Mouse (Mus musculus) CH12.LX (cell line): ENCODE data around the gene Tfdp2.

Experiments used
- BHLHE40 ChIP-seq: IDR thresholded peaks from 2 replicates; pipeline ENCODE4 v1.6.1; 2011; ENCODE audit warnings: mild to moderate bottlenecking, low read depth, low read length, improper control_type of control experiment
- CTCF ChIP-seq, 2 experiments: IDR thresholded peaks in 1 of 2; conservative IDR thresholded peaks in 1 of 2; 2 replicates each; pipeline ENCODE4 v1.5.1; 2011 to 2012; ENCODE audit warnings: low read depth in 2 of 2, low read length in 2 of 2, improper control_type of control experiment in 1 of 2, inconsistent platforms in 1 of 2, mild to moderate bottlenecking in 1 of 2, moderate library complexity in 1 of 2
- E2F4 ChIP-seq: IDR thresholded peaks from 2 replicates; pipeline ENCODE4 v1.6.1; 2011; ENCODE audit warnings: low read depth, low read length, improper control_type of control experiment; ENCODE audit not compliant: insufficient replicate concordance
- ELF1 ChIP-seq: IDR thresholded peaks from 2 replicates; pipeline ENCODE4 v1.6.1; 2014; ENCODE audit warnings: low read depth, mild to moderate bottlenecking, inconsistent platforms, low read length, improper control_type of control experiment
- EP300 ChIP-seq: IDR thresholded peaks from 2 replicates; pipeline ENCODE4 v1.6.1; 2011; ENCODE audit warnings: low read length, improper control_type of control experiment
- HCFC1 ChIP-seq: IDR thresholded peaks from 2 replicates; pipeline ENCODE4 v1.6.1; 2012; ENCODE audit warnings: low read depth, mild to moderate bottlenecking, inconsistent platforms, low read length, improper control_type of control experiment
- MAX ChIP-seq: IDR thresholded peaks from 2 replicates; pipeline ENCODE4 v1.6.1; 2011; ENCODE audit warnings: low read length, improper control_type of control experiment
- MXI1 ChIP-seq: IDR thresholded peaks from 2 replicates; pipeline ENCODE4 v1.6.1; 2011; ENCODE audit warnings: mild to moderate bottlenecking, low read depth, low read length, improper control_type of control experiment
- NRF1 ChIP-seq: IDR thresholded peaks from 2 replicates; pipeline ENCODE4 v1.6.1; 2014; ENCODE audit warnings: low read depth, mild to moderate bottlenecking, inconsistent platforms, low read length, improper control_type of control experiment, moderate library complexity
- POLR2A ChIP-seq: IDR thresholded peaks from 2 replicates; pipeline ENCODE4 v1.6.1; 2011; ENCODE audit warnings: low read depth, mild to moderate bottlenecking, improper control_type of control experiment, low read length
- TBP ChIP-seq: conservative IDR thresholded peaks from 2 replicates; pipeline ENCODE4 v1.6.1; 2011; ENCODE audit warnings: low read depth, low read length, improper control_type of control experiment
- UBTF ChIP-seq: IDR thresholded peaks from 2 replicates; pipeline ENCODE4 v1.6.1; 2012; ENCODE audit warnings: low read depth, mild to moderate bottlenecking, inconsistent platforms, low read length, improper control_type of control experiment, moderate library complexity

DNA sequence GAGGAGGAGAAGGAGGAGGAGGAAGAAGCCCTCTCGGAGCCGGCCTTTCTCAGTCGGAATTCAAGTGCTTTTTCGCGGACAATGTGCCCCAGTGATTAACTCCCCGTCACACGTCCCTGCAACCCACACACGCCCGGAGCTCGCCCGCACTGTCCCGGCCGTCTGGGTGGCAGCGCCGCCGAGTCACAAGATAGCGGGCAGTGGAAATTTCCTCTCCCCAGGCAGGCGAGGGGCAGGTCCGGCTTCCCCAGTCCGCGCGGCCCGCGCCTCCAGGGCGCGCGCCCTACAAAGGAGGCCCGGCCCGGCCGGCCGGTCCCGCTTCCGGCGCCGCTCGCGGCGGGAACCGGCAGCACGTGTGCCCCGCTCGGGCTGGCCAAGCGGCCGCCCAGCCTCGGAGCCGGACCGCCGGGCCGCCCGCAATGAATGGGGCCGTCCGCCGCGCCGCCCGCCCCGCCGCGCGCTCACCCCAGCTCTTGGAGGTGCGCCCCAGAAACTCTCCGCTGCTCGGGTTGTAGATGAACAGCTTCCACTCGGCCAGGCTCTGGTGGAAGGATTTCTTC lies 167.6 kb downstream of the Tfdp2 start:
- TF ChIP-seq POLR2A (no peak), CTCF (conservative IDR thresholded peaks at IDR 0.05 in 1 of 2, IDR thresholded peaks at IDR 0.05 in 1 of 2; ENCODE audit: low read depth in 2 of 2, low read length in 2 of 2) (no peak), TBP (no peak), MXI1 (peak; percentile 64; the same call in 1 of the 2 replicates), HCFC1 (no peak; the same call in 1 of the 2 replicates), E2F4 (no peak), ELF1 (0 out of 2 replicates have a peak, but pooled peaks have one; percentile 8), EP300 (no peak), MAX (no peak), UBTF (peak; percentile 94; the same call in 1 of the 2 replicates), BHLHE40 (peak; percentile 46; the same call in 1 of the 2 replicates), NRF1 (no peak)
